ENCODE assay signal across 22 mouse cellular contexts in the genomic region with DNA sequence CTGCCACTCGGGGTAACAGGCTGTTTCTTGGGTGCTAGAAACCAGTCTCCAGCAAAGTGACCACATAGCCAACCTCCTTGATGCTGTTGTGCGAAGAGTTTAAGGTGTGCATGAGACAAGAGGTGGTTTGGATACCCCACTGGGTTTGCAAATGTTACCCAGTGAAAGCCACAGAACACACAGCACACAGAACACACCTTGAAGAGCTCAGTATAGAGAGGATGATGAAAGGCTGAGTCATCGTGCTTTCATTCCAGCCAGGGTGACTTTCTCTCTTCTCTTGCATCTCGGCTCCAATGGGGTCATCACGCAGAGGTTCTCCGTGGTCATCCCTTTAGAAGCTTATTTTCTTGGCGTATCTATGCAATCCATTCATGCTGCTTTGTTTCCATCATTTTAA. TPM values are rescaled to one million over a fixed set of nuclear protein-coding genes. Genes with fewer than 3 reads are reported as not detected.
"Had no signal": no experiment of that assay in that cellular context is flagged by ENCODE, and none has a peak within 500 bp of the region (broad histone marks: within the 10 kb centered on the region; RNA-seq: fewer than 3 reads in every experiment).

No protein-coding gene starts in this region.

- H3K4me1 ChIP-seq: kidney, embryonic 15.5 days; liver, embryonic 13.5 days; midbrain, embryonic 12.5 days; neural tube, embryonic 13.5 days; stomach, embryonic 15.5 days had no signal

- H3K27ac ChIP-seq: kidney, embryonic 15.5 days; left cerebral cortex, adult 2 months; liver, embryonic 13.5 days; midbrain, embryonic 12.5 days; neural tube, embryonic 13.5 days; stomach, embryonic 15.5 days had no signal

- H3K9me3 ChIP-seq: kidney, embryonic 15.5 days; liver, embryonic 13.5 days; midbrain, embryonic 12.5 days; neural tube, embryonic 13.5 days; stomach, embryonic 15.5 days had no signal

- H3K36me3 ChIP-seq: kidney, embryonic 15.5 days; liver, embryonic 13.5 days; midbrain, embryonic 12.5 days; neural tube, embryonic 13.5 days; stomach, embryonic 15.5 days had no signal

- DNase-seq: kidney, postnatal 10 days; kidney, postnatal 36 days; layer of hippocampus, postnatal 36 days; liver, embryonic 13.5 days; lung, adult 2 months; lung, postnatal 14 days; lung, postnatal 4 days; retina, postnatal 1 day; right cerebral cortex, postnatal 25 days; spleen, adult 18-20 months; thymus, postnatal 25 days had no signal

- H3K4me2 ChIP-seq: kidney, embryonic 15.5 days; liver, embryonic 13.5 days; midbrain, embryonic 12.5 days; neural tube, embryonic 13.5 days; stomach, embryonic 15.5 days had no signal

- H3K27me3 ChIP-seq: kidney, embryonic 15.5 days; liver, embryonic 13.5 days; midbrain, embryonic 12.5 days; neural tube, embryonic 13.5 days; stomach, embryonic 15.5 days had no signal

- H3K4me3 ChIP-seq: kidney, embryonic 15.5 days; left cerebral cortex, adult 2 months; liver, embryonic 13.5 days; midbrain, embryonic 12.5 days; myocyte; neural tube, embryonic 13.5 days; stomach, embryonic 15.5 days had no signal

- H3K9ac ChIP-seq: kidney, embryonic 15.5 days; liver, embryonic 13.5 days; midbrain, embryonic 12.5 days; neural tube, embryonic 13.5 days; stomach, embryonic 15.5 days had no signal

- ATAC-seq: midbrain, embryonic 16.5 days had no signal

RNA-seq across cellular contexts. Expression of gene Zfp42, which starts 24.9 kb away (rescaled TPM):
- polyA plus RNA-seq: kidney, embryonic 15.5 days; liver, adult 2 months; liver, embryonic 13.5 days; liver, embryonic 16.5 days; lung, adult 2 months; lung, embryonic 16.5 days; midbrain, embryonic 12.5 days; midbrain, embryonic 16.5 days; myocyte; neural tube, embryonic 13.5 days; stomach, embryonic 15.5 days; thymus, postnatal 0 days had no signal
